Mouse (Mus musculus): Measurements from ENCODE around the gene Atxn10. TPM values are rescaled to one million over a fixed set of nuclear protein-coding genes. Genes with fewer than 3 reads are reported as not detected.

Gene Atxn10
- polyA plus RNA-seq, 1 experiment = 216 TPM

DNA sequence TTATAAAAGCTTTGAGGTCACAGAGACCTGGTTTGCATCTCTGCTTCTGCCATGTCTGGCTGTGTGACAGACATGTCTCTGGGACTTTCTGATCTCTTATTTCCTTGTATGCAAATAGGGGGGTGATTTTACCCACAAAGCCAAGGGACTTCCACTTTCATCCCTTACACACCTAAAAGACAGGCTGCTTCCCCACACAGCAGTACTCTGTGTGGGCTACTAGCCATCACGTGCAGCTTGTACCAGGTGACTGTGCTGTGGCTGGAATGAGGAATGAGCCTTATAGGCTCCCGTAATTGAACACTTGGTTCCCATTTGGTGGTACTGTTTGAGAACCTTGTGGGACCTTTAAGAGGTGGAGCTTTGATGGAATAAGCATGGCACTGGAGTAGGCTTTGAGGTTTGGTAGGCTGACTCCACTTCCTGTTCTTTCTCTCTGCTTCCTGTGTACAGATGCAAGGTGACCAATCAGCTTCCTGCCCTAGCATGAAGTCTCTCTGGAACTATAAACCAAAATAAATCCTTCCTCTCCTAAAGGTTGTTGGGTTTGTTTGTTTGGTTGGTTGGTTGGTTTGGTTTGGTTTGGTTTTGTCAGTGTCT lies 28.9 kb upstream of the Atxn10 start:
- TF ChIP-seq MYOD1 (IDR thresholded peaks at IDR 0.05; ENCODE audit: control insufficient read depth in 1 of 3, insufficient read length in 2 of 3, low read depth in 2 of 3) = no peak
- TF ChIP-seq E2F4 (IDR thresholded peaks at IDR 0.05; ENCODE audit: insufficient read depth) = no peak
- no peak for TF ChIP-seq POLR2AphosphoS2 (IDR thresholded peaks at IDR 0.05; ENCODE audit: insufficient read length, low read depth)
- no peak for TF ChIP-seq TCF3 (IDR thresholded peaks at IDR 0.05; ENCODE audit: insufficient read length, low read depth)
- no peak for TF ChIP-seq USF1 (IDR thresholded peaks at IDR 0.05; ENCODE audit: low read depth)
- no peak for TF ChIP-seq POLR2A (IDR thresholded peaks at IDR 0.05; ENCODE audit: insufficient read length, low read depth)
- no peak for TF ChIP-seq SRF (IDR thresholded peaks at IDR 0.05; ENCODE audit: control insufficient read depth, insufficient read length, low read depth)
- TF ChIP-seq MYOG (IDR thresholded peaks at IDR 0.05; ENCODE audit: control insufficient read depth in 1 of 3, insufficient read depth in 1 of 3, insufficient read length in 2 of 3, low read depth in 2 of 3) = no peak
- TF ChIP-seq CEBPB (IDR thresholded peaks at IDR 0.05; ENCODE audit: insufficient read depth, poor library complexity, severe bottlenecking) = no peak
- TF ChIP-seq TCF12 (IDR thresholded peaks at IDR 0.05; ENCODE audit: insufficient read depth, poor library complexity, severe bottlenecking) = no peak
- TF ChIP-seq REST (IDR thresholded peaks at IDR 0.05; ENCODE audit: insufficient read depth, insufficient read length) = no peak
- TF ChIP-seq MAX (IDR thresholded peaks at IDR 0.05; ENCODE audit: low read depth) = no peak
- Histone ChIP-seq H3ac (ENCODE audit: control insufficient read depth, insufficient read length) (no peak overlapping the region), H3K36me3 (ENCODE audit: control insufficient read depth, insufficient read depth) (no peaks in the 10 kb centered on the region), H3K27me3 (ENCODE audit: control insufficient read depth, insufficient read depth, insufficient read length) (peaks cover 16% of the 10 kb centered on the region), H3K79me2 (ENCODE audit: control insufficient read depth, insufficient read depth) (no peaks in the 10 kb centered on the region), H3K4me3 (no peak overlapping the region), H3K4me2 (ENCODE audit: low read depth) (no peak overlapping the region)

DNA sequence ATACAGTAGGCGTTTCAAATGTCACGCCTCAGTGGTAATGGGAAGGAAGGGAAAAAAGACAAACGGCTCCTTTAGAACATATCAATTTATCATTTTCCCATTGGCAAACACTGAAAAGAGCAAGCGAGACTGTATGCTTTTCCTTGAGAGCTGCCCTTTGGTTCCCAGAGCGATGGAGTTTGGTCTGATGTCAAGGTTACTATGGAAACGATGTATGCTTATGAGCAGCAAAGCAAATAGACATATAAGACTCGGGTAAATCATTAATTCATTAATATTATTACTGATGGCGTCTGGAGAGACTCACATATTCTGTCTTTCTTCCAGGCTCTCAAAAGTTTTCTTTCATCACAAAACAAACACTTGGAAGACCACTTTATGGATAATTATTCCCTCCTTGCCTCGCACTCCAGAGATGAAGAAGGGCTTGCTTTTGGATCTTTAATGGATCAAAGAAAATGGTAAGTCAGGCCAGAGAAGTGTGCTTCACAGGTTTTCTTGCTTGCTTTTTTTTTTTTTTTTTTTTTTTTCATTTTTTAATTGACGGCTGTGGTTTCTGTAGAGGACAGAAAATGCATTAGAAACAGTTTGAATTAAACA lies 24.9 kb upstream of the Atxn10 start:
- H3K27me3 ChIP-seq (ENCODE audit: control insufficient read depth, insufficient read depth, insufficient read length) = peaks cover 30% of the 10 kb centered on the region
- H3ac ChIP-seq (ENCODE audit: control insufficient read depth, insufficient read length) = no peak overlapping the region
- no peaks in the 10 kb centered on the region for H3K36me3 ChIP-seq (ENCODE audit: control insufficient read depth, insufficient read depth)
- H3K4me2 ChIP-seq (ENCODE audit: low read depth) = no peak overlapping the region
- H3K79me2 ChIP-seq (ENCODE audit: control insufficient read depth, insufficient read depth) = no peaks in the 10 kb centered on the region
- TF ChIP-seq MYOG (IDR thresholded peaks at IDR 0.05; ENCODE audit: control insufficient read depth in 1 of 3, insufficient read depth in 1 of 3, insufficient read length in 2 of 3, low read depth in 2 of 3) (no peak), POLR2AphosphoS2 (IDR thresholded peaks at IDR 0.05; ENCODE audit: insufficient read length, low read depth) (no peak), REST (IDR thresholded peaks at IDR 0.05; ENCODE audit: insufficient read depth, insufficient read length) (no peak), USF1 (IDR thresholded peaks at IDR 0.05; ENCODE audit: low read depth) (no peak)
- no peak overlapping the region for H3K4me3 ChIP-seq

DNA sequence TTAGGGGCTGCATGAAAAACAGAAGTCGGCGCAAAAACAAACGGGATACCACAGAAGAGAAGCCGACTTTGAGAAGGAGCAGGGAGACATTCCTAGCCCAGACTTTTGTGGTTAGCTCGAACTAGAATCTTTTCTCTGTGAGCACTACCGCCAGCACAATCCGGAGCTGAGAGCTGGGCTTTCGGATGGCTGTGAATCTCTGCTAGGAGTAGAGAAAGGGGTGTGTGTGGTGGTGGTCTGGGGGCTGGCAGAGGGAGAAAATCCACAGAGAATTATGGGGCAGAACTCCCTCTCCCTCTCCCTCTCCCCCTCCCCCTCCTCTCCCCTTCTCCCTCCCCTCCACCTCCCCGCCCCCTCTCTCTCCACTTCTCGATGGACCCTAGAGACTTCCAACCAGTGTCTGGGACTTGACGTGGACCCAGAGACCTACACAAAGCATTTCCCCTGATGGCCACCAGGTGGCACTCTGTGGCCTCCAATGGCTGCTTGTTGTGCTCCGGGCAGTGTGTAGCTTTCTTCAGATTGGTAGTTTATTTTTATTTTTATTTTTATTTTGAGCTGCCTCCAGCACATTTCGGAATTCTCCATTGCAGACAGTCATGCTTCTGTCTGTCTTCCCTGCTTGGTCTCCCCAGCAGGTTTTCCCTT lies 20.5 kb upstream of the Atxn10 start:
- Histone ChIP-seq H3K4me2 (ENCODE audit: low read depth) (no peak overlapping the region), H3ac (ENCODE audit: control insufficient read depth, insufficient read length) (no peak overlapping the region), H3K27me3 (ENCODE audit: control insufficient read depth, insufficient read depth, insufficient read length) (peaks cover 30% of the 10 kb centered on the region), H3K36me3 (ENCODE audit: control insufficient read depth, insufficient read depth) (no peaks in the 10 kb centered on the region), H3K4me3 (no peak overlapping the region), H3K79me2 (ENCODE audit: control insufficient read depth, insufficient read depth) (no peaks in the 10 kb centered on the region)
- TF ChIP-seq E2F4 (IDR thresholded peaks at IDR 0.05; ENCODE audit: insufficient read depth) (no peak), MYOG (IDR thresholded peaks at IDR 0.05; ENCODE audit: control insufficient read depth in 1 of 3, insufficient read depth in 1 of 3, insufficient read length in 2 of 3, low read depth in 2 of 3) (no peak), MYOD1 (IDR thresholded peaks at IDR 0.05; ENCODE audit: control insufficient read depth in 1 of 3, insufficient read length in 2 of 3, low read depth in 2 of 3) (no peak), POLR2AphosphoS2 (IDR thresholded peaks at IDR 0.05; ENCODE audit: insufficient read length, low read depth) (no peak), CEBPB (IDR thresholded peaks at IDR 0.05; ENCODE audit: insufficient read depth, poor library complexity, severe bottlenecking) (no peak), MAX (IDR thresholded peaks at IDR 0.05; ENCODE audit: low read depth) (no peak), USF1 (IDR thresholded peaks at IDR 0.05; ENCODE audit: low read depth) (no peak), TCF12 (IDR thresholded peaks at IDR 0.05; ENCODE audit: insufficient read depth, poor library complexity, severe bottlenecking) (no peak), SRF (IDR thresholded peaks at IDR 0.05; ENCODE audit: control insufficient read depth, insufficient read length, low read depth) (no peak), REST (IDR thresholded peaks at IDR 0.05; ENCODE audit: insufficient read depth, insufficient read length) (no peak), TCF3 (IDR thresholded peaks at IDR 0.05; ENCODE audit: insufficient read length, low read depth) (no peak), POLR2A (IDR thresholded peaks at IDR 0.05; ENCODE audit: insufficient read length, low read depth) (no peak)

DNA sequence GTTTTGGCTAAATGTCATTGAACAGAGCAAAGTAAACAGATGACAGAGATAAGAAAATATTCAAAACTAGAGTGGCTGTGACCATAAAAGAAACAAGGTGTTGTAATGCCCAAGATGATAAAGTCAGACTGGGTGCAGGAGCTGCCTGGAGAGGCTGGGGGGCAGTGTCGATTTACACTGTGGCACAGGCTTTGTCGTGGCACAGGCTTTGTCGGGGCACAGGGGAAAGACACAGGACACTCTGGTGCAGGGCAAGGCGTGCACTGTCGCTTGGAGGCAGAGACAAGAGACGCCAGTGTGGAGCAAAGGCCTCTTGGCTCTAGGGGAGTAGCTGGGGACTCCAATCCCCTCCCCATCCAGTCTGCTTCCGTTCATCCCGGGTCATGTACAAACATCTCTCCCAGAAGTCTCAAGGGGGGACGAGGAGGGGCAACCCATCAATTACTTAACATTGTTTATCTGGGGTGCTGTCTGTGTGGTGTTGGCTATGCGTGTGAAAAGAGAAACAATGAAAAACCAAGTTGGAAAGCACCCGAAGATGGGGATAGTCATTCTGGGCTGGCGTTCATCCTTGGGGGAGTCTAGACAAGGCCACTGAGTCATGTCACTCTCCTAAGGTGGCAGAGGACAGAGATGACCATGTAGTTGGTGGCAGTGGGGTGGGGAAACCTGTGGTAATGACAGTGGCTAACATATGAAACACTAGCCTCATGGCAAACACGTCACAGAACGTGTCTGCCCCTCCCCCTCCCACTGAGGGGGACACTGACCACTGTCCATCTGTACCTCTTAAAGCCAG lies 19.5 kb upstream of the Atxn10 start:
- Histone ChIP-seq H3K27me3 (ENCODE audit: control insufficient read depth, insufficient read depth, insufficient read length) (peaks cover 29% of the 10 kb centered on the region), H3K4me3 (no peak overlapping the region), H3K4me2 (ENCODE audit: low read depth) (no peak overlapping the region), H3K79me2 (ENCODE audit: control insufficient read depth, insufficient read depth) (no peaks in the 10 kb centered on the region), H3K36me3 (ENCODE audit: control insufficient read depth, insufficient read depth) (no peaks in the 10 kb centered on the region), H3ac (ENCODE audit: control insufficient read depth, insufficient read length) (no peak overlapping the region)
- TF ChIP-seq POLR2A (IDR thresholded peaks at IDR 0.05; ENCODE audit: insufficient read length, low read depth) = no peak

All from myocyte (in vitro differentiated cells).